Mouse (Mus musculus): ENCODE results near the gene Tet3.

The Tet3 gene

DNA sequence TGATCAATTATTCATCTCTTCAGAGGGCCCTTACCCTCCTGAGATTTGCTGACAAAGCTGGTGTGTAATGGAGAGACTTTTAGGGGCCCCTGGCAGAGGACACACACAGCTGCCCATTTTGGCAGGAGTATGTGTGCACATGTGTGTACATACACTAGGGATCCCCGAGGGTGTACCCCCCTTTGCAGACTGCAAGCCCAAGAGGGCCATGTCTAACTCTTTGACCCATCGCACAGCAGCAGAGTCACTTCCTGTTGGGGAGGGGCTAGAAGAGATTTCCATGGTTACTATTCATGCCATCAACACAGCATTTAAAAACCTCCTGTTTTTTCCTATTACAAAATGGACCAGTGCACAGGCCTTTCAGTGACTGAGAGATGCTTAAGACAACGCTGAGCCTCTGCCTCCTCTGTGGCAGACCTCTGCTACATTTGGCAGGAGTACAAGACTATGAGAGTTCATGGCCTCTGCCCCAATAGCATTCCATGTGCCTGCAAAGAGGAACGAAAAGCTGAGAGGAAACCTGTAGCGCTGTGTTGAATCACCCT, 46.0 kb downstream of the Tet3 start:
- peak; percentile 43 to 55 for DNase-seq

DNA sequence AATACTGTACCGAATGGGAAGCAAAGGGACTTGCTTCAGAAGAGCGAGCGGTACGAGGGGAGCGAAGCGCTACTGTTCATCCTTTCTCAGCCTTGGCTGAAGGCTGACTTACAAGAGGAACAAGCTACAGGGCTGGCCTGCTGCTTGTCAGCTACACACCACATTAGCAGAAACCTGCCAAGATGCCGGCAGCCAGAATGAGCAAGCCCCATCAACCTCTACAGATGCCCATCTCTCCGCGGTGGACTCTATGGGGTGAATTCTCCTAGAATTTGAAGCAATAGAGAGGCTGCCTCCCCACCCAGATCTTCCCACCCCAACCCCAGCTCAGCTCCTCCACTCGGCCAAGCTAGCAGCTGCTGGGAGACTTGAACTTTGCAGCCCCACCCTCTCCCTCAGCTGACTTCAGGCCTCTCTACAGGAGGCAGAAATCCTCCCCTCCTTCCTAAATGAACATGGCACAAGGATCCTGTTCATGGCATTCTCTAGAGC, 46.5 kb downstream of the Tet3 start:
- no peak for DNase-seq

DNA sequence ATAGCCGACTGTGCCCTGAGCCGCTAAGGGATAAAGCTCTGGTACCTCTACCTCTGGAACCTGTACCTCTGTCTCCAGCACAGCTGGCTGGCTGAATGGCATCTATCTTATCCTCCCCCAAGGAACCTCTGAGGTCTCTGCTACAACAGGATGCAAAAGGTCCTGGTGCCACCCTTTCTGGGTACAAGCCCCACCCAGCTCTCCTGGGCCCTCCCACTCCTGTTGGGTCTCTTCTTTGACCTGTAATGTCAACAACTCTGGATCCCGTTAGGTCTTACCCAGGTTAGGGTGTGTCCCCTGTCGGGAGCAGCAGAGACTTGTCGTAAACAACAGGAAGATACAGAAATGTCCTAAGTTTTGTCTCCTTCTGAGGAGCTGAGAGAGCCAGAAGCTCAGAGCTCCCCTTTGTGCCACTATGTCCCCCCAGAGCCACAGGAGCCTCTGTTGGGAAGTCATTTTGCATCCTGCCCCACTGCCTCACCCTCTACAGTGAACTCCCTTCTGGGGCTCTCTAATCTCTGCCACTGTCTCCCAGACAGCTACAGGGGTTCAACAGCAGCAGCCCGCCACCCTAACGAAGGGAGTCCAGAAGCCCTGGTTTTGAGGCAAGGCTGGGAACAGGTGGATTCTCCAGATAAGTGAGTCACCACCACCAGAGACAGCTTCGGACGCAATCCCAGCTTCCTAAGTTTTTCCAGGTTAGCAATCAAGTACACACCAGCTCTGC, 47.1 kb downstream of the Tet3 start:
- no peak for DNase-seq

DNA sequence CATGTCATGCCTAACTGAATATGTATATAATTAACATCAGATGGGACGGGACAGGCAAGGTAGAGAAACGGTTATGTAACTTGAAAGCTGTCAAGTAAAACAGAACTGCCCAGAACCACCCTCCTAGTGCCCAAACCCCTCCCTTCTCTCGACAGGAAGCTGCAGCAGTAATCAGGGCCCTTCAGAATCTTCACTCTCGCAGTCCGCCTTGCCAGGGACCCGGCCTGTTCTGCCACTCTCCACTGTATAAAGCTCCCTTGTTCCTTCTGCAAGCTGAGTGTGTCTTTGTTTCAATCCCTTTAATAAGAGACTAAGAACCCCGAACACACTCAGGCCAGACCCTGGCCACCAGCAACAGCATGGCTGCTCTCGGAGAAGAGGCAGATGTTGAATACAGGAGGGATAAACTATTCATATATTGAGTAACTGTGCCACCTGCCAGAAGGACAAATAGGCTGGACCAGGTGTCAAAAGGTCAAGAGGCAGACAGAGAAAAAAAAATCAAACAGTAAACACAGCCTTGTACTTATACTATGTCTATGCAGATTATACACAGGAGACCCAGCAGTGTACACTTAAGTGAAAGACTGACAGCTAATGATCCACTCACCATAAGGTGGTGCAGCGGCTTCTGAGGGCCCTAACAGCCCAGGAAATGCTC, 48.7 kb downstream of the Tet3 start:
- DNase-seq: no peak

DNA sequence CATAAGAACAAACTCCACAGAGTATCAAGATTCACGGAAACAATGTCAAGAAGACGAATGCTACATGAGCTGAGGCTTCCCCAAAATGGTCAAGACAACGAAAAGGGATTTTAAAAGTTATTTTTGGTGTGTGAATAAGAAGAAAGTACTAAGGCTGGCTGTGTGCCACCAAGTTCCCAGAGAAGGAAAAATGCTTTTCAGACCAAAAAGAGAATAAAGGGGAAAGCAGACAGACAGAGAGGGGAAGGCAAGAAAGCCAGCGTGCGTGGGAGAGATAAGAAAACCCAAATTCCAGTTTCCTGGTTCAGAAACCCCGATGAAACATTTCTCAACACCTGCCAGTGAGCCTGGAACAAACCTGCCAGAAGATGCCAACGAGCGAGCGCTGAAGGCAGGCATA, 50.4 kb downstream of the Tet3 start:
- no peak for DNase-seq

DNA sequence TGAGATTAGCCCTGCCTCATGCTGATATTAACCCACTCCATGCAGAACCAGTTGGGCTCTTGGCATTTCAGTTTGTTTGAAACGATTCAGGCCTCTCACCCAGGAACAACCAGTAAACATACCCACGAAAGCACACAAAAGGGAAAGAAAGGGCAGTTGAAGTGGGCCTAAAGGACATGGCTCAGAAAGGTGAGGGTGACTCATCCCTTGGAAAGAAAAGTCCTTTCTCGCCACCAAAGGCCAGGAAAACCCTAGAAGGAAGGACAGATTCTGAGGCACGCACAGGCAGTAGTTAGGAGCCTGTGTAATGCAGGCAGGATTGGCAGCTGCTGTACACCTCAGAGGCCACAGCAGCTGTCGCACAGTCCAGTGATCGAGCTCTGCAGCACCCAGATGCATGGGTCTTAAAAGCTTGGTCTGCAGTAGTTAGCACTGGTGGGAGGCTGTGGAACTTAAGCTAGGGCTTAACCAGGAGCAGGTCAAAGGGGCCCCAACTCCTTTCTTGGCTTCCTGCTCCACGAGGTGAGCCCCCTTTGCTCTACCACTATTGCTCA, 53.3 kb downstream of the Tet3 start:
- DNase-seq: no peak

DNA sequence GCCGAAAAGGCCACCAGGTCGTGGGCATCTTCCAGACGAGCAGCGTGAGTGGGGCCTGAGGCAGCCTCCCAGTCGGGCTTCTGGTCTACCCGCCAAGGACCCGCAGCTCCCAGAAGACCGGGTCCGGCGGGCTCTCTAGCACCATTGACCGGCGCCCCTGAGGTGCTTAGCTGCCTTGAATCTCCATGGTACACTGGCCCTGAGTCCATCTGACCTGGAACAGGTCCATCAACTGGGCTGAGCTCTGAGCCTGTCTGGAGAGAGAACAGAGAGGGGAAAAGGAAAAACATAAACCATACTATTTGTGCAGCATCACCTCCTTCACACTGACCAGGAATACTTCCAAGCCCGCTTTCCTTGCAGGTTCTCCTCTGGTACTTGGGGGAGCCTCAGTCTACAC, 54.3 kb downstream of the Tet3 start:
- no peak for DNase-seq

DNA sequence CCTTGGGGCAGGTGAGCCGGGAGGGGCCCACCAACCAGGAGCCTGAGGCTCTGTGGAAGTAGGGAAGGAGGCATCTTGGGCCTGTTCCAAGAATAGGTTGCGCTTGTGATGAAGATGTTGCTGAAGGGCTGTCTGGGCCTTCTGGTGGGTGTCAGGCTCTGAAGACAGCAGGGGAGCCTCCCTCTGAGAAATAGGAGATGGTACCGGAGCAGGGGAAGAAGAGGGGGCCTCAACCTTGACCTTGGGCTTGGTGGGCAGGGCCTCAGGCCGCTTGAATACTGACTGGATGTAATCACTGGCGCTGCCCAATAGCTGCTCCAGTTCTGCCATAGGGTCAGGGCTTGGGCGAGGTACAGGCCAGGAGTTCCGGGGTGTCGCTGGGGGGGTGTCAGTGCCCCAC, 55.4 kb downstream of the Tet3 start:
- no peak for DNase-seq

DNA sequence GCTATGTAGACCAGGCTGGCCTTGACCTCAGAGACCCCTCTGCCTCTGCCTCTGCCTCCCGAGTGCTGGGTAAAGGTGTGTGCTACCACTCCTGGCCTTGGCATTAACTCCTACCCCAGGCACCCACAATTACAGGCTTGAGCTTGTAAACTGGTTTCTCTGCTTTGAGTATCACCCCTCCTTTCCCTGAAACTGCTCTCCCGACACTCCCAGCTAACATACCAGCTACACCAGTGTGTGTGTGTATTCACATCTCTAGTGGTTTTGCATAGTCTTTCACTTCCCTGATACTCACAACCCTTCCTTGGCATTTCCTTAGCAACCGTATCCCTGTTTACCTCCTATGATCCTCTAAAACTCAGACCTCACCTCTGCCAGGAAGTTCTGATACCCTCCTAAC, 59.1 kb downstream of the Tet3 start:
- no peak for DNase-seq

DNA sequence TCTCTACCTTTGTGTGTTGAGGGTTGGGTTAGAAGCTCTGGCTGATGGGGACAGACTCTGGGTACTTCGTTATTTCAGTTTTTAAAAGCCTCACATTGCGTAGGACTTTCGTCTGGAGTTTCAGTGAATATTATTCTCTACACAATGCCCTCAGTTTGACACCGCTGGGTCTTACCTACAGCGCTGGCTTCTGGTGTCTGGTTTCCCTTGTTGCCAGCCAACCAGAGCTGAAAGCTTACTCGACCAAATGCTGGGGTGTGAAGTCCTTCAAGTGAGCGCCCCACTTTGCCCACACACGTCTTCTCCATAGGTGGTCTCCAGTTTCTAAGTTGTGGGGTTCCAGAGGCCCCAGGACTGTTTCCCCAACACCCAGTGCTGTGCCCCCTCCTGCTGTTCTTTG, 61.2 kb downstream of the Tet3 start:
- DNase-seq: no peak

DNA sequence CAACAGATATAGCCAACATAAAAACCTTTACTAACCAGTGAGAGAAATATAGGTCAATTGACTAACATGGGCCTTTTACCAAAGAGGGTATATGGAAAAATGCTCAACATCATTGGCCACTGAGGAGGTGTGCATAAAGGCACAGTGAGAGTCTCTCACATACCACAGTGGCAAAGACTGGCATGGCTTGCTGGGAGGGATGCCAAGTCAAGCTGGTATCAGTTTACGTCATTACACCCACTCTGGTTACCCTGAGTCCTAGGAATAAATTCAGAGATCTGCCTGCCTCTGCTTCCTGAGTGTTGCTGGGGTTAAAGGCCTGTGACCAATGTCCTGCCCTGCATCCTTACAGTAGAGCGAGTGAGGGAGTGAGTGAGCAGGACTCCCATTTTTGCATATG, 62.2 kb downstream of the Tet3 start:
- no peak for DNase-seq

DNA sequence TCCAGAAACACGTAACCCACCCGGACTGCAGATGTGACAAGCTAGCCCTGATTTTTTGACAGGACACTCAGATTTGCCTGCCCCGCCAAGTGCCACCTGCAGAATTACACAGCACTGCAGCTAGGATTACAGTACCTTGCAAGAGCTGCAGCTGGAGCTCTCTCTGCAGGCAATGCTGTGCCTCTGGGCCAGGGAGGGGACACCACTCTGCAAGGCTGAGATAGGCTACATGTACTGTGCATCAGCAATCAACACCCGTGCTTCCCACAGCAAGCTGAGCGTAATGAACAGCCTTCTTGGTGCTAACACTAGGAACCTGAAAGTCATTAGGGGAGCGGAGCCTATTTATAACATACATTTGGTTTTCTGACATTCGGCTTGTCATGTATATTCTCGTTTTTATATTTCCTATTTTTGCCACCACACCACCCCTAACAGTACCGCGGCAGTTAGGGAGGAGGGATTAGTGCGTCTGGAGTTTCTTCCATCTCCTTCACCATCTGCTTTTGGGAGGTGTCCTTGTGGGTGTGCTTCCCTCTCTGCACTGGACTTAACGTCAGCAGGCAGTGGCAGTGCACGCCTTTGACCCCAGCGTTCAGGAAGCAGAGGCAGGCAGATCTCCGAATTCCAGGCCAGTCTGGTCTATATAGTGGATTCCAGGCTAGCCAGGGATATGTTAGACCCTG, 63.2 kb downstream of the Tet3 start:
- no peak for DNase-seq

DNA sequence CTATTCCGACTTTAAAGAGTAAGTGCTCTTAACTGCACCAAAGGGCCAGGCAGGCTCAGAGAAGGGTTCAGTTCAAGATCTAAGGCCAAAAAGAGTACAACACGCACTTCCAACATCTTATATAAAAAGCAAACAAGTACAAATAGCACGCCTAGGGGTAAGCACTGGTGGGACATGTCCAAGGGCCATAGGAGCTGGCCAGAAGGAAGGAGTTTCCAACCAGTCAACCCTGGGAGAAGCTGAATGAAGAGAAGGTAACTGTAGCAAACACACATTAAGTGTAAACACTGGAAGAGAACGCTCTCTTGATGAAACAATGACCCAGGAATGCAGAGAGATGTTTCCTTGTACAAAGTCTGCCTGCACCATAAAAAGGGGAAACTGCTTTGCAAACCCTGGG, 64.8 kb downstream of the Tet3 start:
- DNase-seq: no peak

DNA sequence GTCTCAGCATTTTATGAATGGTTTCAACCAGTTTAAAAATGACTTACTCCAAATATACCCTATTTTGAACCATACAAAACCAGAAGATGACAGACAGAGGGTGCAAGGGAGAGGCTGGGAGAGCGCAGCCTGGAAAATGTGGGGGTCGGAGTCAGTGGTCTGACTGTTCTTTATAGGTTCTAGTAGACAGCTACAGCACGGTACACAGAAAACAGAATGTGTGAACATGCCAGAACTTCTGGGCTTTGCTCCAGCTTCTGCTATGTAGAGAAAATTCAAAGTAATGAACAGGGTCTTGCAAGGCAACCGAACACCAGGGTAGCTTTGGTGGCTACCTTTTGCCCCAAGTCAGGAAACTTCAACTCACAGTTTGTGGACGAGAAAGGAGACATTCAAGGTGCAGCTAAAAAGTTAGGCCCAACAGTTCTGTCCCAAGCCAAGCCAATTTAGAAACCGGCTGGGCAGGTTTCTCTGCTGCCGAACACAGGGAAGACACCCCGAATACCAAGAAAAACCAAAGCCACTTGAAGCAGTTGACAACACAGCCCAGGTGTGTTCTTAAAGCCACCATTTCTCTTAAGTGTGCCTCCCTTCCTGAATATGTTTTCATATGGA, 66.6 kb downstream of the Tet3 start:
- no peak for DNase-seq

DNA sequence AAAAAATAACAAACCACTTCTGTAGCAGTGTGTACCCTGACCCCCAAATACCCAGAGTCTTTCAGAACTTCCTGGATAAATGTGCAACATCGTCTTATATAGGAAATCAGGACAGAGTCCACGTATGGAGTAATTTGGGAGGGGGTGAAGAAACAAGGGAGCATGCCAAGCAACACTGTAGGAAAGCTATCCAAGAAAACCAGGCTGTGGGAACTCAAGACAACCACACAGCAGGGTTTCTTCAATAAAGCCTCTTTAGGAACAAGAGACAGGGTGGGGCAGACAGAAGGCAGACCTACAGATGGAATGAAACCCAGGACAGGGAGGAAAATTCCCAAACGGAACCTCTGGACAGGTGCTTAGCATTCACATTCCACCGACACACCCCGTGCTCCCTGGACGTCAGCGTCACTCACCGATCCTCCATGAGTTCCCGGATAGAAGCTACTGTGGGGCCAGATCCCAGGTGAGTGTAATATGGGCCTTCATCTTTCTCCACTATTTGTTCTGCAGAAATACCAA, 73.3 kb downstream of the Tet3 start:
- no peak for DNase-seq

DNA sequence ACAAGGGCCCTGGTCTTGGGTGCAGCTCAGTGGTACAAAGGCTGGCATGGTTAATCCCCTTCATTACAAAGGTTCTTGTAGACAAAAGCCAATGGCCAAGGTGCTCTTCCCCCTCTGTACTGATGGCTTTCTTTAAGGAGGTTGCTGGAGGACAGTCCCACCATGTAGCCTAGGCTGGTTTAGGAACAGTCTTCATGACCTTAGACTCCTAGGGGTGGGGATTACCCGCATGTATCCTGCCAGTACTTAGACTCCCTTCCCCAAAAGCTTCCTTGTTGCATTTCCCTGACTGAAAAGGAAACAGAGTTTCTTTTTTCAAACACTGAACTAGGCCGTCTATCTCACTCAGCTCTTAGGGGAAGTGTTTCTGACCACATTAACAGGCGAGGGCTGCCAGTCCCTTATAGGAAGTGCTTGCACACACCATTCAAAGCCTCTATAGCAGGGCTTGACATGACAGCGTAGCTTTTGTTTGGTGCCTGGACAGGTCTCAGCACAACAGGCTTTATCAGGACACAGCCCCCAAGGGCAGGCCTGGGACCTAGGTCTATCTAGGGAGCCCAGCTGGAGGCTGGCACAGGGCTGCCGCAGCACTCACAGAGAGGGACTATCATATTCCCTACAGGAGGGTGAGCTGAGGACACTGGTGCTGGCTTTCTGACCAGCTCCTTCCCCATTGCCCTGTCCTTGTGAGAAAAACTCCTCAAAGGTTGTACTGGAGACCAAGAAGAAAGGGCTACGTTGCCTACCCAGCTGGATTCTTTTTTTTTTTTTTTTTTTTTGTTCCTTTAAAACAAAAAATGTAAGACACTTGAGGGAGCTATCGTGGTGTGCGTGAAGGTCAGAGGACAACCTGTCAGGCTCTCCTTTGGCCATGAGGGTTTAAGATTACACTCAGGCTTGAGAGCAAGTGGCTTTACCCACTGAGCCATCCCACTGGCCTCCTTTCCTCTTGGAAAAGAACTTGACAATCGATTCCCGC, 77.1 kb downstream of the Tet3 start:
- DNase-seq: peak in 1 of 2 experiments; percentile 3

DNA sequence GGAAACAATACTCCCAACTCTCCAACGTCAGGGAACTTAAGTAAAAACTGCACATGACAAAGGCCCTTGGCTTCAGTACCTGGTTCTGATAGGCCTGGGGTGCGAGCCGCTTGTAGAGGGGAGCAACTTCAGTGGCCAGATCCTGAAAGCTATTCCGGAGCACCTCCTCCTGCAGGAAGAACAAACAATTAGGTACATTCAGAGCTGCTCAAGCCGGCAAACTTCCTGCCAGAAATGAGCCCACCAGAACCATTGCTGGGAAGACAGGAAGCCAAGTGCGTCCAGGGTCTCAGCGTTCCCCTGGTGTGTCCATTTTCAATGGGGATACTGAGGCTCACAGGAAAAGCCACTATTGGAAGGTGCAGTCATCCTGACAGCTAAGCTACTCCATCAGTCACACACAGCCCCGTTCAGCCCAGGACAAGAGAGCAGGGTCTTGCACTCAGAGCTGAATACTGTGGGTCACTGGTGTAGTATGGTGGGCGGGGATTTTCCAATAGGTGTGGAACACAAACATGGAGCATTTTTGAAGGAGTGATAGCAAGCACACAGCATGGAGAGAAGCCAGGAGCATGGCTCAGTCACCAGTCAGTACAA, 85.1 kb downstream of the Tet3 start:
- DNase-seq: no peak

DNA sequence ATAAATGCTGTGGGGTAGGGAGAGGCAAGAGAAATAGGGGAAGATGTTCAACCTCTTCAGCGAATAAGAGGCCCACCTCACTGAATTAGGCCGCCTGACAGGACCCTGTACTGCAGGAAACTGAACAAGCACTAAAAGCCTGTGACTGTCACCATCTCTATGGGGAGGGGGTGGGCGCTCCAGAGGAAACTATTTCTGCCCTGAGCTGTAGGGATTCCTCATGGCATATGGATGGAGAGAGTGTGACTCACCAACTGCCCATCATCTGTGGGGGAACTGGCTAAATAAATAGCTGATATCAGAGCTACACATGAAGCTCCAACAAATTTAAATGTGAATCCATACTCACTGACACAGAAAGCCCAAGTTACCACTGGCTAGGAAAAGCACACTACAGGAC, 87.5 kb downstream of the Tet3 start:
- no peak for DNase-seq

DNA sequence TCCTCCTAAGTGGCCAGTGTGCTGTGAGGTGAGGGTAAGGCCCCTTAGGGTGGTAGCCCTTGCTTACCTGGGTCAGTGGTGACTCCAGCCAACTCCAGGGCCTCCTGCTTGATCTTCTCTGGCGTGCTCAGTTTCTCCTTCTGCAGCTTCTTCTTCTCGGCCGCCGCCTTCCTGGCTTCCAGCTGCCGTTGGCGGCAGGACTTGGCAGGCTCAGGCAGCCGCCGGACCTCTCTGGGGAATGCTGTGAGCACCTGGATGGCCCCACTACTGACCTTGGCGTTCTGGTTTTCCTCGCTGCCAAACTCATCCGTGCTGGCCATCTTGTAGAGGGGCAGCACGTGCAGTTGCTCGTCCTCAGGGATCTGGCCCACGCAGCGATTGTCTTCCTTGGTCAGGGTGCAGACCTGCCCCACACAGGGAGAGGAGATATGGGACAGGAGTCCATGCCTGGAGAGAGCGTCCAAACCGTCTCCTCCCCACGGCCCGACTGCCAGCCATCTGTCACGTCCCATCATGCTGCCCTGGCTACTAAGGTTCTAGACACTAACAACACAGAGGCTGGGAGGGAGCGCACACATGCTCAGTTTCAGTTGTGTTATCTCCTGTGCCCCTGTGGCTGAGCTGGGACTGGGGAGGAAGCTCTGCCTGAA, 88.4 kb downstream of the Tet3 start:
- no peak for DNase-seq

DNA sequence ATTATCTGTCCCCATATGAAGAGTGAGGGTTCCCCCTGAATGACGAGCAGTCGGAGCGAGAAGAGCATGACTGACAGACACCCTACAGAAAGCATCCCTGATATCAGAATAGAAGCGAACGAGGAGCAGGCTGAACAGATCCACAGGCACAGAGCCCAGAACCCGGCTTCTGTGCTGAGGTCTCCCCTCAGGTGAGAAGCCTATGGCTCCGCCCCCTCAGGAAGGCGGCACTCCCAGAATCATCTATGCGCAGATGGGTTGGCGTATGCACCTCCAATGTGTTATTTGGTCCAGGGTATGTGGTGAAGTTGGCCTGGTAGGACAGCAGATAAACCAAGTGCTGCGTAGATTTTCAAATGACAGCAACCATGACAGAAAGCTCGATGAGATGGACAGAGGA, 95.8 kb downstream of the Tet3 start:
- no peak for DNase-seq

Measured in B cell, adult 2 months (primary cell).